Mouse (Mus musculus) intestine, postnatal 0 days (tissue): ENCODE measurements around the gene Runx1. TPM values are rescaled to one million over a fixed set of nuclear protein-coding genes. Genes with fewer than 3 reads are reported as not detected.

Experiments
- ATAC-seq: fragments of 200-750 bp; cut with Nextera tagmentation; 2 replicates; pipeline ENCODE4 v1.8.0; 2017; ENCODE audit warnings: mild to moderate bottlenecking, moderate TSS enrichment, moderate library complexity
- H3K27ac ChIP-seq: fragments of 300-500 bp; sonication (generic); 2 replicates; pipeline ENCODE4 v1.5.1; 2014; ENCODE audit warnings: mild to moderate bottlenecking, low read depth, low read length, moderate library complexity
- H3K27me3 ChIP-seq: fragments of 300-500 bp; sonication (generic); replicated peaks from 2 replicates; pipeline ENCODE4 v1.6.1; 2014; ENCODE audit warnings: low read length, mixed read lengths; ENCODE audit not compliant: control insufficient read depth, insufficient read depth
- H3K36me3 ChIP-seq: fragments of 300-500 bp; sonication (generic); 2 replicates; pipeline ENCODE4 v1.6.1; 2014; ENCODE audit warnings: mild to moderate bottlenecking, moderate library complexity; ENCODE audit not compliant: control insufficient read depth, insufficient read depth
- H3K4me1 ChIP-seq: fragments of 300-500 bp; sonication (generic); replicated peaks from 2 replicates; pipeline ENCODE4 v1.6.1; 2014; ENCODE audit warnings: antibody characterized with exemption, low read length, mixed read lengths; ENCODE audit not compliant: control insufficient read depth, insufficient read depth
- H3K4me2 ChIP-seq: fragments of 300-500 bp; sonication (generic); replicated peaks from 2 replicates; pipeline ENCODE4 v1.6.1; 2014; ENCODE audit warnings: low read depth, mild to moderate bottlenecking, moderate library complexity
- H3K4me3 ChIP-seq: fragments of 300-500 bp; sonication (generic); 2 replicates; pipeline ENCODE4 v1.5.1; 2014; ENCODE audit warnings: low read depth, low read length
- H3K9ac ChIP-seq: fragments of 300-500 bp; sonication (generic); 2 replicates; pipeline ENCODE4 v1.6.1; 2014; ENCODE audit warnings: mild to moderate bottlenecking, low read depth, low read length
- H3K9me3 ChIP-seq: fragments of 300-500 bp; sonication (generic); 2 replicates; pipeline ENCODE4 v1.6.1; 2016; ENCODE audit warnings: mixed run types; ENCODE audit not compliant: control insufficient read depth
- CTCF ChIP-seq: sonication (generic); IDR thresholded peaks from 2 replicates; pipeline ENCODE4 v1.5.1; 2016; ENCODE audit warnings: low read depth, mild to moderate bottlenecking, control low read depth, antibody characterized with exemption, moderate library complexity
- WGBS: fragments of 180-500 bp; shearing (Covaris S2); extraction: QIAGEN DNeasy Blood & Tissue Kit; methylation state at CpG from one replicate; pipeline ENCODE4 v1.1.7; 2014; 5-methylcytosine and 5-hydroxymethylcytosine counted together
- polyA plus RNA-seq: library from polyadenylated mRNA; unstranded; fragments of >200 nt; fragmentation: Nextera tagmentation; extraction: Ambion mirVana; gene quantifications from 2 replicates; pipeline ENCODE4 v1.2.1, GENCODE M21; 2015

The Runx1 gene
- polyA plus RNA-seq, 1 experiment from 2014 or later = 1.7 TPM

DNA sequence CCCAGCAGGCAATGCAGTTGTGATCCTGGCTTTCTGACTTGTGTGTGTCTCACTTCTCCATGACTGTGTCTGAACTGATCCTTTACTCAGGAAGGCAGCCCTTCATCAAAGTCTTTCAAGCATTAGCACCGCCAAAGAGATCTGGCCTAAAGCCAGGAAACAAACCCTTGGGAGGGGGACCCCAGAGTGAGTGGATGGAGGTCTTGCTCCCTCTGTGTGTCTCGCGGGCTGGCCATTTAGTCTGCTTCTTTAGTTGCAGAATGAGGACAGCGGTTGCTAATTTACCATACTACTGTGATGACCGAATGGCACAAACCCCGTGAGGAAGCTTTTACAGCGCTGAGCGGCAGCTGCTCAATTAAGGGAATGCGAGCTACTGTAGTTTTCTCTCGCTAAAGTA is 105.3 kb downstream of the Runx1 start:
- Histone ChIP-seq H3K4me3 (no peak overlapping the region), H3K27me3 (no peaks in the 10 kb centered on the region; the same call in 1 of the 2 replicates)
- no peak for TF ChIP-seq CTCF

DNA sequence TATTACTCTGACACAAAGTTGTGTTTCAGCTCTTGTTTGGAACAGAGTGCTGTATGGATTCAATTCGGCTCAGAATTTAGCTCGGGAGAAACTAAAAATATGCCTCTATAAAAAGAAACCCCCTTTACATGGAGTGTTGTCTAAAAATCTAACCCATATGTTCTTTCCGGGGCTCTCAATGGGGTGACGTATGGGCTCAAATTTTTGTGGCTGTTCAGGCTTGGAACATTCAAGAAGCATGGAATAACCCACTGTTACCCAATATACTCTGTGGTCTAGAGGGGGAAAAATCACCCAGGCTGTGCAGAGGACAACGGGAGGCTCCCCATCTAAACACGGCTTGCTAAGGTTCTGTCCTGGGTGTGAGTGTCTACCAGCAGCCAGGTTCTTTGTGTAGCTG is 106.2 kb downstream of the Runx1 start:
- H3K27ac ChIP-seq = no peak overlapping the region
- TF ChIP-seq CTCF = no peak
- H3K9me3 ChIP-seq = no peaks in the 10 kb centered on the region
- no peak overlapping the region for H3K4me2 ChIP-seq
- no peak for ATAC-seq
- no peaks in the 10 kb centered on the region for H3K36me3 ChIP-seq
- H3K27me3 ChIP-seq = no peaks in the 10 kb centered on the region; the same call in 1 of the 2 replicates
- no peaks in the 10 kb centered on the region for H3K4me1 ChIP-seq
- no peak overlapping the region for H3K9ac ChIP-seq
- WGBS = 70% methylated on average over 6 of the region's 6 CpGs
- no peak overlapping the region for H3K4me3 ChIP-seq

More for the DNA sequence above, 105.3 kb downstream of the Runx1 start:
- no peak overlapping the region for H3K9ac ChIP-seq
- no peaks in the 10 kb centered on the region for H3K9me3 ChIP-seq
- no peak overlapping the region for H3K4me2 ChIP-seq
- no peak for ATAC-seq
- no peaks in the 10 kb centered on the region for H3K4me1 ChIP-seq
- H3K27ac ChIP-seq = no peak overlapping the region
- WGBS = 72% methylated on average over 10 of the region's 10 CpGs
- H3K36me3 ChIP-seq = no peaks in the 10 kb centered on the region

DNA sequence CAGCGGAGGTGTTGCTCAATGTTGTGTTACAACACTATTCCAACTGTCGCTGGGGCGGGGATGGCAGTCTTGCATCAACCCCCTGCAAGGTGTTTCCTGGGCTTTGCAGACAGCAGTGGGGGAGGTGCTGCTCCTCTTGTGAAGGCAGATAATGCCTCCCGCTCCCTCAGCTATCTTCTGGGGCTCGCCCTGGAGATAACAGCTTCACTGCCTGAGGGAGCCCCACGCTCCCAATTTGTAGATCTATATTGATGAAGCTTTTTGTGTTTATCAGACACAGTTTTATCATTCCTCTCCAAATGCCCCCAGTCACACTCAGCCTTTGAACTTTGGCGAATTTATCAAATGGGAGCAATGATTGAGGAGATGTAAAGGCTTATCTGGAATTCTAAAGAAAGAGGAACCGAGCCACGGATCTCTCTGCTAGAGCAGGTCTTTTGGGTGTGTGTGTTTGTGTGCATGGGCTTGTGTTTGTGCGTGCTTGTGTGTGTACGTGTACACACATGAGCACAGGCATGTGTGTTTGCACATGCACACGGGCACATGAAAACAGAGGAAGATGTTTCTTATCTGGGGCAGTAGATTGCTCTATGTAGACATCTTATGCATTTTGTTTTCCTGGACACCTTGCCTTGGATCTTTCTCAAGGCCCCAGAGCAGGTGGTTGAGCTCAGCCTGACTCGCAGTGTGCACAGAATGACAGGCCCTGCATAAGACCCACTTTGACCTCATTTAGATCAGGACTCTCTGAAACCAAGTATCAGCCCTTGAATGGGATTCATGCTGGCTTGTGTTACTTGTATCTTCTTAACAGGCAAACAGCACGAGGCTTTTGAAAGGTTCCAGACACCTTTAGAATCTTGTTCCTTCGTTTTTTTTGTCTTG is 110.1 kb downstream of the Runx1 start:
- no peak overlapping the region for H3K9ac ChIP-seq
- H3K27ac ChIP-seq = no peak overlapping the region
- no peaks in the 10 kb centered on the region for H3K9me3 ChIP-seq
- peak; percentile 59; the same call in 1 of the 2 replicates for ATAC-seq
- no peaks in the 10 kb centered on the region for H3K36me3 ChIP-seq
- no peak for TF ChIP-seq CTCF
- H3K4me3 ChIP-seq = no peak overlapping the region
- no peaks in the 10 kb centered on the region; the same call in 1 of the 2 replicates for H3K27me3 ChIP-seq
- H3K4me1 ChIP-seq = no peaks in the 10 kb centered on the region
- no peak overlapping the region for H3K4me2 ChIP-seq
- WGBS = 24% methylated on average over 15 of the region's 15 CpGs

DNA sequence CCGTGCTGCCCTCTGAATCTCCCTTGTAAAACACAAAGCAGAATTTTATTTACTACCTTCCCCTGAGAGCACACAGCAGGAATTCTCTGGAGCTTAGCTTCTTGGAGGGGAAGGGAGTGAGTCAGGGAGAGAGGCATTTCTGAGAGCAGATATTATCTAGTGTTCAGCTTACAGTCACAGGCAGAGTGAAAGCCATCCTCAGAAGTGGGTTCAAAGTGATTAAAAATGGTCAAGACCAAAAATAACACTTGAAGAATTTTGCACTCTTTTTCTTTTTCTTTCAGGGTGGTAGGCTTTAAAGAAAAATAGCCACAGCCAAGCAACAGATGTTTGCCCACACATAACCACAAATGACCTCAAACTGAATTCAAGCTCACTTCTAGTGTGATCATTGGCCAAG is 115.8 kb downstream of the Runx1 start:
- Histone ChIP-seq H3K9ac (no peak overlapping the region), H3K36me3 (no peaks in the 10 kb centered on the region), H3K4me3 (no peak overlapping the region), H3K4me2 (no peak overlapping the region), H3K9me3 (no peaks in the 10 kb centered on the region), H3K27me3 (no peaks in the 10 kb centered on the region), H3K27ac (no peak overlapping the region), H3K4me1 (no peaks in the 10 kb centered on the region)
- TF ChIP-seq CTCF = no peak
- ATAC-seq = no peak
- 41% methylated on average over 1 of the region's 1 CpGs for WGBS

DNA sequence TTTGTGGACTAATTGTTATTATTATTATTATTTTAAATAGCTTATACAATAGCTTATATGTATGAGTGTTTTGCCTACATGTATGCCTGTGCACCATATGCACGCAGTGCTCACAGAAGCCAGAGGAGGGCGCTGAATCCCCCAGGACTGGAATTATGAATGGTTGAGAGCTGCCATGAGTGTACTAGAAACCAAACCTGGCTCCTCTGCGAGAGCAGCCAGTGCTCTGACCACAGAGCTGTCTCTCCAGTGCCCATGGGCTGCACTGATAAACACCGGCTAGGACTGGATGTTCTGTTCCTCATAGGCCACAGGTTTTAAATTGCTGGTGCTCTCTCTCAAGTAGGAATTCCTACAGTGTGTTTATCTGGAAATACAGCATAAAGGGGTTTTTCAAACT is 117.2 kb downstream of the Runx1 start:
- 63% methylated on average over 4 of the region's 4 CpGs for WGBS
- Histone ChIP-seq H3K27ac (no peak overlapping the region), H3K9ac (no peak overlapping the region), H3K4me3 (no peak overlapping the region), H3K9me3 (no peaks in the 10 kb centered on the region), H3K36me3 (no peaks in the 10 kb centered on the region), H3K4me2 (no peak overlapping the region), H3K27me3 (no peaks in the 10 kb centered on the region), H3K4me1 (no peaks in the 10 kb centered on the region)
- no peak for ATAC-seq
- TF ChIP-seq CTCF = peak; percentile 31

DNA sequence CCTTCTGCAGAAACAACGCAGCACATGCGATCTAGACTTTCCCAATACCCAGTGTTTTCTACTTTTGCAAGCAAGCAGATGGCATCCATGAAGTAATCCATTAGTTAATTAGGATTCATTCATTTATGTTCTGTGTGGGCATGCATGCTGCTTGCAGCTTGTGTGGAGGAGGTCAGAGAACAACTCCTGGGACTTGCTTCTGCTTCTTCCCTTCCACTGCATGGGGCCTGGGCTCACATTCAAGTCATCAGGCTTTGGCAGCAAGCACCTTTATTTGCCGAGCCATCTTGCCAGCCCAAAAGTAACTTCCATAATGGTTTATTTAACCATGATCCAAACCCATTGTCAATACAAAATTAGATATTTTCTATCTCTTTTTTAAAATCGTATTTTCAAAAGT is 118.2 kb downstream of the Runx1 start:
- TF ChIP-seq CTCF = no peak
- no peak overlapping the region for H3K27ac ChIP-seq
- no peak overlapping the region for H3K4me3 ChIP-seq
- H3K4me2 ChIP-seq = no peak overlapping the region
- WGBS = 88% methylated on average over 4 of the region's 4 CpGs
- H3K9me3 ChIP-seq = no peaks in the 10 kb centered on the region
- no peak overlapping the region for H3K9ac ChIP-seq
- no peak for ATAC-seq
- no peaks in the 10 kb centered on the region for H3K27me3 ChIP-seq
- H3K4me1 ChIP-seq = no peaks in the 10 kb centered on the region
- no peaks in the 10 kb centered on the region for H3K36me3 ChIP-seq
